Comparison of ENCODE assay signal across 17 mouse cellular contexts in genomic region chr13:54978804-54979203, GRCm38 (mm10). TPM values are rescaled to one million over a fixed set of nuclear protein-coding genes. Genes with fewer than 3 reads are reported as not detected.
DNase-seq lines count a peak whose midpoint lies in the region; ATAC-seq and TF ChIP-seq lines count a peak whose summit lies in the region.
"Had no signal": no experiment of that assay in that cellular context is flagged by ENCODE, and none has a peak within 500 bp of the region (broad histone marks: within the 10 kb centered on the region; RNA-seq: fewer than 3 reads in every experiment).

No protein-coding gene starts in this region.

- H3K36me3 ChIP-seq in lung, postnatal 0 days (ENCODE audit: insufficient read depth, low read length), result no peaks in the 10 kb centered on the region
- H3K36me3 ChIP-seq: heart, embryonic 15.5 days; liver, embryonic 12.5 days had no signal

- peak; percentile 32; the same call in 1 of the 2 replicates for ATAC-seq in lung, postnatal 0 days
- ATAC-seq: inflammation-experienced regulatory T-cells, adult 6 months; liver, embryonic 12.5 days had no signal

- H3K4me1 ChIP-seq in lung, postnatal 0 days (ENCODE audit: insufficient read depth, low read depth, low read length), result no peaks in the 10 kb centered on the region
- H3K4me1 ChIP-seq: heart, embryonic 15.5 days; liver, embryonic 12.5 days had no signal

- peak; percentile 61 for DNase-seq in cerebellum, adult 11 months
- no peak for DNase-seq in cerebellum, postnatal 4 days (ENCODE audit: low spot score in 2 of 2)
- DNase-seq in lung, postnatal 0 days (ENCODE audit: low spot score), result peak; percentile 21
- no peak for DNase-seq in lung, postnatal 36 days
- DNase-seq in Muller cell, postnatal 12 days (ENCODE audit: inconsistent ontology term), result peak; percentile 92
- DNase-seq in cerebellum, adult 9-11 months, result peak; percentile 77
- no peak for DNase-seq in kidney, adult 8-10 months
- no peak for DNase-seq in heart, postnatal 14 days
- DNase-seq: layer of hippocampus, adult 9-11 months; right cerebral cortex, postnatal 14 days had no signal

- intact Hi-C loops in heart, postnatal 14 days (cut with DNase I), result no loop called here

- no peaks in the 10 kb centered on the region for H3K27me3 ChIP-seq in lung, postnatal 0 days (replicated peaks; ENCODE audit: insufficient read depth, low read length)

- 46% methylated on average over 8 of the region's 8 CpGs for WGBS in lung, postnatal 0 days

- no peaks in the 10 kb centered on the region for H3K9me3 ChIP-seq in lung, postnatal 0 days (ENCODE audit: low read length)
- H3K9me3 ChIP-seq: heart, embryonic 15.5 days; liver, embryonic 12.5 days had no signal

- no peak overlapping the region for H3K9ac ChIP-seq in lung, postnatal 0 days (replicated peaks; ENCODE audit: low read depth)
- H3K9ac ChIP-seq: heart, embryonic 15.5 days; liver, embryonic 12.5 days had no signal

- no peak overlapping the region for H3K27ac ChIP-seq in lung, postnatal 0 days (ENCODE audit: low read length)
- H3K27ac ChIP-seq: heart, embryonic 15.5 days; liver, embryonic 12.5 days had no signal

- no peak overlapping the region for H3K4me2 ChIP-seq in lung, postnatal 0 days (replicated peaks; ENCODE audit: low read depth, low read length)
- H3K4me2 ChIP-seq: heart, embryonic 15.5 days; liver, embryonic 12.5 days had no signal

- no peak overlapping the region for H3K4me3 ChIP-seq in lung, postnatal 0 days (ENCODE audit: low read depth, low read length)
- H3K4me3 ChIP-seq: erythroblast, embryonic 14.5 days; heart, embryonic 15.5 days; liver, embryonic 12.5 days had no signal

- no peak for TF ChIP-seq EP300 in lung, postnatal 0 days (IDR thresholded peaks at IDR 0.05)

- TF ChIP-seq CTCF in lung, postnatal 0 days (IDR thresholded peaks at IDR 0.05), result no peak

RNA-seq across cellular contexts. Expression of gene Unc5a, which starts 29.6 kb away (rescaled TPM):
- polyA plus RNA-seq in lung, postnatal 0 days (2015; fragmentation: Nextera tagmentation; extraction: Ambion mirVana), result 1.4 and 1.9 TPM in 2 replicates
- total RNA-seq in heart, postnatal 14 days (2021), result under 1 TPM; 0.60 to 0.63 TPM
- total RNA-seq: granulocyte monocyte progenitor cell, adult 5-6 weeks; MEL; neutrophil, adult 5-6 weeks had no signal
- polyA plus RNA-seq: erythroblast, embryonic 14.5 days had no signal

RNA-seq across cellular contexts. Expression of gene Hk3, which starts 42.4 kb away (rescaled TPM):
- 1.0 and 1.1 TPM in 2 replicates for polyA plus RNA-seq in lung, postnatal 0 days (2015; fragmentation: Nextera tagmentation; extraction: Ambion mirVana)
- total RNA-seq in heart, postnatal 14 days (2021), result under 1 TPM; 0.61 to 0.74 TPM
- total RNA-seq: MEL had no signal

Comparison
In these comparisons a context has a peak if more than half of its experiments do, and no peak if none do; other contexts are left out.
1. DNase-seq: peak in cerebellum, adult 11 months (single experiment), lung, postnatal 0 days (single experiment), Muller cell, postnatal 12 days (single experiment) and cerebellum, adult 9-11 months (single experiment); none in cerebellum, postnatal 4 days (0 of 2), lung, postnatal 36 days (single experiment), kidney, adult 8-10 months (0 of 2) and heart, postnatal 14 days (0 of 2).